Mouse (Mus musculus): ENCODE measurements around the gene Pygm.

Gene Pygm

GRCm38 (mm10) chr19:6373539-6374400 is 10.4 kb upstream of the Pygm start:
- POLR2A ChIA-PET: interaction anchor here (0.6 to 21.5 kb wide), 19 partner anchors 4 to 597 kb away, joined by 3 to 493 read pairs (median 5); partner anchors contain the start of genes Sf1 (in 4 of the 4), Pygm (in 2 of the 4), Capn1 (in 1 of the 4) and Map4k2 (in 1 of the 4)

DNA sequence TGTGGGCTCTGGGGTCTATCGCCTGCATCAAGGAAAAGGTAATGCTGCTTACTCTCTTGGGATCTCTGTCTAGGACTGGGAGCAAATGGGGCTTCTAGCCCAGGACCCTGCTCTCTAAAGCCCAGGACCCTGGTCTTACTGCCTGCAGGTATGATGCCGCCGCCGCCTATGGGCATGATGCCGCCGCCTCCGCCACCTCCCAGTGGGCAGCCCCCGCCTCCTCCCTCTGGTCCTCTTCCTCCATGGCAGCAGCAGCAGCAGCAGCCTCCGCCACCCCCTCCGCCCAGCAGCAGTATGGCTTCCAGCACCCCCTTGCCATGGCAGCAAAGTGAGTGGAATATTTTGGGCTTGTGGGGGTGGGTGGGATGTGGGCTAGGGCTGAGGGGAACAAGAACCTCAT is 9.6 kb upstream of the Pygm start:
- POLR2A ChIA-PET: interaction anchor here (1.1 to 21.5 kb wide), 12 partner anchors 4 to 359 kb away, joined by 3 to 493 read pairs (median 6); partner anchors contain the start of genes Sf1 (in 3 of the 4), Pygm (in 2 of the 4), Capn1 (in 1 of the 4) and Map4k2 (in 1 of the 4)
- CTCF ChIA-PET: interaction anchor here (0.5 to 3.6 kb wide), 10 partner anchors 9 to 543 kb away, joined by 3 to 21 read pairs (median 4); partner anchors contain the start of genes Pygm (in 1 of the 4) and Sf1 (in 1 of the 4)

More at GRCm38 (mm10) chr19:6373539-6374400, 10.4 kb upstream of the Pygm start:
- CTCF ChIA-PET: interaction anchor here (0.5 to 3.6 kb wide), 19 partner anchors 9 to 340 kb away, joined by 3 to 21 read pairs (median 3); partner anchors contain the start of genes Pygm (in 2 of the 4), Sf1 (in 2 of the 4) and Map4k2 (in 1 of the 4)

DNA sequence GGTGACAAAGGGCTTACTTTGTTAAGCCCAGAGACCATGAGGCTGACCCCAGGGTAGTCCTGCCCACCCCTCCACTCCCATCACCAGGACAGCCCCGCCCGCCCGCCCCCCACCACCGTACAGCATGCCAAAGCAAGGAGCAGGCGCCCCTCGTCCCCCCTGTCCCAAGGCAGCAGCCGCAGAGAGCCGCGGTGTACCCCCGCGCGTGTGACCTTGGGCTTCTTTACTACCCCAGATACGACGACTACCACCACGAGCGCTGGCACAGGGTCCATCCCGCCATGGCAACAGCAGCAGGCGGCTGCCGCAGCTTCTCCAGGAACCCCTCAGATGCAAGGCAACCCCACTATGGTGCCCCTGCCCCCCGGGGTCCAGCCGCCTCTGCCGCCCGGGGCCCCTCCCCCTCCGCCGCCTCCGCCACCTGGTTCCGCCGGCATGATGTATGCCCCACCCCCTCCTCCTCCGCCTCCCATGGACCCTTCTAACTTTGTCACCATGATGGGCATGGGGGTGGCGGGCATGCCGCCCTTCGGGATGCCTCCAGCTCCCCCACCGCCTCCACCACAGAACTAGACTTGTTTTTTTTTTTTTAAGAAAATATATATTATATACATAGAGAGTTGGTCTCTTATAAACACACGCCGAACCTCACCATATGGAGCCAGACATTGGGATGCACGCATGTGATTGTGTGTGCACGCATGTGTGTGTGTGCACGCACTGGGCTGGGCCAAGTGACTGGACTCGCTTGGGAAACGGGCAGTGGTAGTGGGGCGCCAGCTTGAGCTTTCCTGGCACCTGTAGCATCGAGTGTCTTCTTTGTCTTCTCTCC is 8.6 kb upstream of the Pygm start:
- POLR2A ChIA-PET: interaction anchor here (0.7 to 21.5 kb wide), 13 partner anchors 5 to 772 kb away, joined by 3 to 493 read pairs (median 6); partner anchors contain the start of genes Sf1 (in 3 of the 4), Pygm (in 2 of the 4) and Map4k2 (in 1 of the 4)

GRCm38 (mm10) chr19:6376255-6376564 is 8.0 kb upstream of the Pygm start:
- POLR2A ChIA-PET: interaction anchor here in 3 of 4 experiments (0.7 to 21.5 kb wide), 9 partner anchors 6 to 37 kb away, joined by 3 to 493 read pairs (median 26); partner anchors contain the start of genes Sf1 (in 2 of the 3), Map4k2 (in 1 of the 3) and Pygm (in 1 of the 3)
- CTCF ChIA-PET: interaction anchor here in 2 of 4 experiments (0.7 to 3.6 kb wide), 5 partner anchors 12 to 78 kb away, joined by 3 to 21 read pairs (median 3); partner anchors contain the start of genes Map4k2 (in 1 of the 2) and Sf1 (in 1 of the 2)

More for the DNA sequence above, 8.6 kb upstream of the Pygm start:
- CTCF ChIA-PET: interaction anchor here in 3 of 4 experiments (0.7 to 3.6 kb wide), 9 partner anchors 8 to 78 kb away, joined by 3 to 21 read pairs (median 3); partner anchors contain the start of genes Map4k2 (in 1 of the 3), Pygm (in 1 of the 3) and Sf1 (in 1 of the 3)

- ChIA-PET CTCF (interaction anchor here in 3 of 4 experiments (0.6 to 1.9 kb wide), 4 partner anchors 12 to 25 kb away, joined by 5 to 6 read pairs (median 6); partner anchors contain the start of gene Sf1 (in 1 of the 3)), POLR2A (interaction anchor here (0.9 to 21.5 kb wide), 12 partner anchors 6 to 100 kb away, joined by 3 to 493 read pairs (median 5); partner anchors contain the start of genes Sf1 (in 3 of the 4), Ehd1 (in 1 of the 4) and Pygm (in 1 of the 4))
These were observed 7.6 kb upstream of the Pygm start for GRCm38 (mm10) chr19:6376643-6377042.

DNA sequence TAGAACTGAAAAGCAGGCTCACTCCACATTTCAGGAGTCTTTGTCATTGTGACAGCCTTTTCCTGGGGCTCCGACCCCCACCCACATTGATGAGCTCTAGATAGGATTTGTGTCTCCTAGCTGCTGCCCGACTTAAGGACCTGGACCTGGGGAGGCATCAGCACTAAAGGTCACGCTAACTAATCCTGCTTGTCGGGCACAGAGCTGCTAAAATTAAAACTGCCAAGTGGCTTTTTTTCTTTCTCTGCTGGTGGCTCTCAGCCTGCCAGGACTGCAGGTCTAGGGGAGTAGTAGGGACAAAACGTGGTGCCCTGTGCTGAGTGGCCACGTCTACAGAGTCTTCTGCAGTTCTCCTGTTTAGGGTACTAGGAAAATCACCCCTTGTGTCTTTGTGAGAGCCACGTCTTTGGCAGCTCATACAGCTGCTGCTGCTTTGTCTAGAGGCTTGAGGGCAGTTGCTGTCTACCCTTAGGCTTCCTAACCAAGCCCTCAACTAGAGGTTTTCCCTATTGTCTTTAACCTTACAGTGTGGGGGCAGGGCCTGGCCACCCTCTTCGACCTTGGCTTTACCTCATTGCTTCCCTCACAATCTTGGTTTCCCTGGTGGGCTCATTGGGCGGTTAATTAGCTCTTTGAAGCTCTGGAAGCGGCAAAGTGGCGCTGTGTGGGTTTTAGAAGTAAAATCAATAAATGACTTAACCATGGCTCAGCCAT is 6.7 kb upstream of the Pygm start:
- ChIA-PET CTCF (interaction anchor here in 3 of 4 experiments (0.6 to 1.9 kb wide), 7 partner anchors 11 to 593 kb away, joined by 3 to 6 read pairs (median 5); partner anchors contain the start of genes Men1 (in 1 of the 3) and Sf1 (in 1 of the 3)), POLR2A (interaction anchor here in 3 of 4 experiments (0.9 to 21.5 kb wide), 16 partner anchors 5 to 101 kb away, joined by 3 to 493 read pairs (median 4); partner anchors contain the start of genes Sf1 (in 3 of the 3), Ehd1 (in 1 of the 3) and Pygm (in 1 of the 3))

GRCm38 (mm10) chr19:6380411-6381166 is 3.6 kb upstream of the Pygm start:
- CTCF ChIA-PET: interaction anchor here in 1 of 4 experiments (0.6 kb wide), 1 partner anchor 927 kb away, joined by 10 read pairs; no protein-coding TSS in a partner anchor
- POLR2A ChIA-PET: interaction anchor here in 3 of 4 experiments (0.7 to 21.5 kb wide), 19 partner anchors 9 to 623 kb away, joined by 3 to 493 read pairs (median 5); partner anchors contain the start of genes Sf1 (in 2 of the 3), Fkbp2 (in 1 of the 3), Men1 (in 1 of the 3) and Rasgrp2 (in 1 of the 3)

GRCm38 (mm10) chr19:6381238-6381637 is 3.0 kb upstream of the Pygm start:
- ChIA-PET POLR2A (interaction anchor here (0.7 to 21.5 kb wide), 18 partner anchors 9 to 628 kb away, joined by 3 to 493 read pairs (median 5); partner anchors contain the start of genes Sf1 (in 2 of the 4), Map4k2 (in 1 of the 4), Men1 (in 1 of the 4) and Rasgrp2 (in 1 of the 4)), CTCF (interaction anchor here in 1 of 4 experiments (0.7 kb wide), 1 partner anchor 320 kb away, joined by 3 read pairs; no protein-coding TSS in a partner anchor)

DNA sequence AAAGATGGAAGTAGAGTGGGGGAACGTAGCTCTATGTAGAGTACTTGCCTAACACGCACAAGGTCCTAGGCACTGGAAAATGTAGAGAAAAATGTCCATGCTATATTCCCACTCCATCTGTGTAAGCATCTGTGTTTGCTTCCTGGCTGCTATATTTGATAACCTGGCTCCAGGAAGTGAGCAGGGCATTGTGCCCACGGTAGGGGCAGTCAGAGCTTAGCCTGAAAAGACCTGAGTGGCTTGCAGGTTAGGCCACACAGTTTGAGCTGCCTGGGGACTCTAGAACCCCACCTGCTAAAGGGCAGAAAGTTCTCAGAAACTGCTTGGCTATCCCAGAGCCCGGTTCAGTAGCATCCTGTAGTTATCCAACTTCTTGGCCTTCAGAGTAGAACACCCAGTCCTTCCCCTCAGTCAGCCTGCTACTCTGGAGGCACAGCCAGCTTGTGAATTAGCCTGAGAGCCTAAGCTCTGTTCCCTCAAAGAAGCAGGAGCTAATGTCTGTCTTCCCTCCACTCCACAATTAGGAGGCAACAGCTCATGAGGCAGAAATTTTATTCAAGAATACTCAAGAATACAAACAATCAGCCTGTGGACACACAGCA is 1.8 kb upstream of the Pygm start:
- ChIA-PET POLR2A (interaction anchor here in 3 of 4 experiments (0.8 to 21.5 kb wide), 12 partner anchors 8 to 119 kb away, joined by 3 to 493 read pairs (median 6); partner anchors contain the start of genes Sf1 (in 2 of the 3), Map4k2 (in 1 of the 3) and Rasgrp2 (in 1 of the 3)), CTCF (interaction anchor here in 2 of 4 experiments (0.7 to 2.9 kb wide), 4 partner anchors 8 to 321 kb away, joined by 3 to 18 read pairs (median 3); no protein-coding TSS in a partner anchor)

- CTCF ChIA-PET: interaction anchor here in 2 of 4 experiments (0.6 to 2.9 kb wide), 8 partner anchors 9 to 553 kb away, joined by 3 to 18 read pairs (median 3); no protein-coding TSS in a partner anchor
- POLR2A ChIA-PET: interaction anchor here in 3 of 4 experiments (0.6 to 21.5 kb wide), 27 partner anchors 9 to 596 kb away, joined by 3 to 493 read pairs (median 4); partner anchors contain the start of genes Rasgrp2 (in 2 of the 3), Sf1 (in 2 of the 3), Ehd1 (in 1 of the 3) and Fkbp2 (in 1 of the 3)
These were observed 729 bp upstream of the Pygm start for GRCm38 (mm10) chr19:6383470-6383869.

- ChIA-PET CTCF (interaction anchor here in 2 of 4 experiments (1.1 to 2.9 kb wide), 4 partner anchors 11 to 78 kb away, joined by 3 to 18 read pairs (median 4); no protein-coding TSS in a partner anchor), POLR2A (interaction anchor here in 3 of 4 experiments (0.9 to 21.5 kb wide), 11 partner anchors 8 to 267 kb away, joined by 3 to 493 read pairs (median 3); partner anchors contain the start of genes Sf1 (in 2 of the 3), Rasgrp2 (in 1 of the 3) and Sac3d1 (in 1 of the 3))
These were observed 755 bp downstream of the Pygm start for GRCm38 (mm10) chr19:6384954-6385353.

DNA sequence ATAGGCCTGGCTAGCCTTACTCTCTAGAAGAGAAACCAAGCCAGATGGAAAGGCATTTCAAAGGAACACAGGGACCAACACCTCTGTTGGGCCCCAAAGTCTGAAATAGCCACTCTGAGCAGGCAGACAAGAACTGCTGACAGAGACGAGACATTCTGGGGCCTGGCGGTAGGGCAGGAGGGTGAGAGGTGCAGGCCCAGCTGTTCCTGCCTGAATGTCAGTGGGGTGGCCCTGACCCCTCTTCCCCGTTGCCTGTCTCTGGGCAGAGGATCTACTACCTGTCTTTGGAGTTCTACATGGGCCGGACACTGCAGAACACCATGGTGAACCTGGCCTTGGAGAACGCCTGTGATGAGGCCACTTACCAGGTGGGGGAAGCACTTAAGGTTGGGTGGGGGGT is 1.2 kb downstream of the Pygm start:
- ChIA-PET CTCF (interaction anchor here in 1 of 4 experiments (0.8 to 1.7 kb wide), 4 partner anchors 13 to 79 kb away, joined by 3 to 5 read pairs (median 3); no protein-coding TSS in a partner anchor), POLR2A (interaction anchor here (0.5 to 21.5 kb wide), 10 partner anchors 8 to 209 kb away, joined by 3 to 493 read pairs (median 4); partner anchors contain the start of genes Sf1 (in 2 of the 4) and Rasgrp2 (in 1 of the 4))

DNA sequence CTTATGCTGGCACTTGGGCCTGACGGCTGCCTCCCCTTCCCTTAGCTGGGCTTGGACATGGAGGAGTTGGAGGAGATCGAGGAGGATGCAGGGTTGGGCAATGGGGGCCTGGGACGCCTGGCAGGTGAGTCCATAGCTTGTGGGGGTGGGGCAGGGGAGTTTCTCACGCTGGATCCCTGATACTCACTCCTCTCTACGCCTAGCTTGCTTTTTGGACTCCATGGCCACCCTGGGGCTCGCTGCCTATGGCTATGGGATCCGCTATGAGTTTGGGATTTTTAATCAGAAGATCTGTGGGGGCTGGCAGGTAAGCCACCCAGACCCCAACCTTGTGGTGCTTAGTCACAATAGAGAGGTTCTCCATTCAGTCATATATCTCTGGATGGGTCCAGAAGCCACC is 1.6 kb downstream of the Pygm start:
- CTCF ChIA-PET: interaction anchor here in 1 of 4 experiments (0.8 to 1.7 kb wide), 4 partner anchors 13 to 79 kb away, joined by 3 to 4 read pairs (median 3); no protein-coding TSS in a partner anchor

DNA sequence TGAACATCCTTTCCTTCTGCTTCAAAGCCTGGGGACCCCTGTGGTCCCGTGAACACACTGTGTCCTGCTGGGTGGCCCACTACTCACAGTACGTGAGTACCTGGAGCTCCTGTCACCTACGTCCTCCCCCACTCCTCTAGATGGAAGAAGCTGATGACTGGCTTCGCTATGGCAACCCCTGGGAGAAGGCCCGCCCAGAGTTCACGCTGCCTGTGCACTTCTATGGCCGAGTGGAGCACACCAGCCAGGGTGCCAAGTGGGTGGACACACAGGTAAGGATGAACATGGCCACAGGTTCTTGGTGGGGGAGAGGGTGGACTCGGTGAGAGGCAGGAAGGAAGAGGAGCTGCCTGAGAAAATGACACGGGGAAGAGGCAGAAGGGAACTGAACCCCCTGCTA is 2.0 kb downstream of the Pygm start:
- POLR2A ChIA-PET: interaction anchor here in 2 of 4 experiments (0.6 to 21.5 kb wide), 10 partner anchors 9 to 210 kb away, joined by 3 to 493 read pairs (median 3); partner anchors contain the start of genes Sf1 (in 2 of the 2) and Rasgrp2 (in 1 of the 2)

More for the DNA sequence above, 1.6 kb downstream of the Pygm start:
- POLR2A ChIA-PET: interaction anchor here (0.5 to 21.5 kb wide), 11 partner anchors 9 to 209 kb away, joined by 3 to 493 read pairs (median 3); partner anchors contain the start of genes Sf1 (in 2 of the 4) and Rasgrp2 (in 1 of the 4)

More for the DNA sequence above, 2.0 kb downstream of the Pygm start:
- CTCF ChIA-PET: interaction anchor here in 2 of 4 experiments (0.6 to 1.8 kb wide), 5 partner anchors 13 to 610 kb away, joined by 3 to 4 read pairs (median 3); partner anchors contain the start of genes Nudt22 (in 1 of the 2) and Trpt1 (in 1 of the 2)

All from embryonic stem cell, embryonic (primary cell).